Comparison of ENCODE assay signal across 28 mouse cellular contexts in the genomic region with DNA sequence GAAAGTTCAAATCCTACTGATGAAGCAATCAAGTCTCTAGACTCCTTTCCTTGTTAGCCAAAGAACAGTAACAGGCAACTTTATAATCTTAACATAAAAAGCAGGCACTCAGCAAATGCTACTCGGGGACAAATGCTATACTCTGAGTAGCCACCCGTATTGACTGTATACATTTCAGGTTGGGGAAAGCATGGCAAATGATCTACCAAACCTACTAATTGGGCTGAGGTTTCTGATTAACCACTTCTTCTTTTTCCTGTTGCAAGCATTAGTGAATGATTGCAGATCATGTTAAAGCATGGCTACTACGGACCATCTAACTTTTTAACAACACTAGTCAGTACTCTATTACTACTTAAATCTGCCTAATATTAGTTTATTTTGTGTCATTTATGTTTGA.
"Had no signal": no experiment of that assay in that cellular context is flagged by ENCODE, and none has a peak within 500 bp of the region (broad histone marks: within the 10 kb centered on the region; RNA-seq: fewer than 3 reads in every experiment).

No protein-coding gene starts in this region.

- H3K27me3 ChIP-seq: embryonic facial prominence, embryonic 12.5 days; embryonic facial prominence, embryonic 13.5 days; embryonic facial prominence, embryonic 15.5 days; forebrain, embryonic 12.5 days; forebrain, embryonic 13.5 days; forebrain, embryonic 15.5 days had no signal

- H3K4me3 ChIP-seq: embryonic facial prominence, embryonic 10.5 days; embryonic facial prominence, embryonic 12.5 days; embryonic facial prominence, embryonic 13.5 days; embryonic facial prominence, embryonic 15.5 days; erythroblast, embryonic 14.5 days; forebrain, embryonic 10.5 days; forebrain, embryonic 12.5 days; forebrain, embryonic 13.5 days; forebrain, embryonic 15.5 days; gastrocnemius, adult 2 months had no signal

- ATAC-seq: forebrain, embryonic 13.5 days; forebrain, embryonic 14.5 days; forebrain, embryonic 15.5 days; forebrain, embryonic 16.5 days; forebrain, postnatal 0 days had no signal

- H3K27ac ChIP-seq: embryonic facial prominence, embryonic 10.5 days; embryonic facial prominence, embryonic 12.5 days; embryonic facial prominence, embryonic 13.5 days; embryonic facial prominence, embryonic 15.5 days; forebrain, embryonic 10.5 days; forebrain, embryonic 12.5 days; forebrain, embryonic 13.5 days; forebrain, embryonic 15.5 days; gastrocnemius, adult 2 months had no signal

- H3K4me1 ChIP-seq: embryonic facial prominence, embryonic 10.5 days; embryonic facial prominence, embryonic 12.5 days; embryonic facial prominence, embryonic 13.5 days; embryonic facial prominence, embryonic 15.5 days; forebrain, embryonic 10.5 days; forebrain, embryonic 12.5 days; forebrain, embryonic 13.5 days; forebrain, embryonic 15.5 days had no signal

- DNase-seq: cerebellum, adult 18-20 months; cerebellum, adult 2 months; cerebellum, adult 8-10 months; cerebellum, adult 9-10 months; cerebellum, adult 9-11 months; cerebellum, postnatal 10 days; cerebellum, postnatal 14 days; cerebellum, postnatal 25 days; cerebellum, postnatal 36 days; embryo, embryonic 11 days; forebrain, postnatal 0 days; gastrocnemius, adult 2 months; gastrocnemius, postnatal 10 days; gastrocnemius, postnatal 14 days; gastrocnemius, postnatal 25 days; gastrocnemius, postnatal 36 days; heart, adult 11 months had no signal

- H3K4me2 ChIP-seq: embryonic facial prominence, embryonic 12.5 days; embryonic facial prominence, embryonic 13.5 days; embryonic facial prominence, embryonic 15.5 days; forebrain, embryonic 12.5 days; forebrain, embryonic 13.5 days; forebrain, embryonic 15.5 days had no signal

- H3K36me3 ChIP-seq: embryonic facial prominence, embryonic 10.5 days; embryonic facial prominence, embryonic 12.5 days; embryonic facial prominence, embryonic 13.5 days; embryonic facial prominence, embryonic 15.5 days; forebrain, embryonic 12.5 days; forebrain, embryonic 15.5 days had no signal

- H3K9me3 ChIP-seq: embryonic facial prominence, embryonic 10.5 days; embryonic facial prominence, embryonic 12.5 days; embryonic facial prominence, embryonic 13.5 days; embryonic facial prominence, embryonic 15.5 days; forebrain, embryonic 10.5 days; forebrain, embryonic 12.5 days; forebrain, embryonic 13.5 days; forebrain, embryonic 15.5 days had no signal

- H3K9ac ChIP-seq: embryonic facial prominence, embryonic 12.5 days; embryonic facial prominence, embryonic 13.5 days; embryonic facial prominence, embryonic 15.5 days; forebrain, embryonic 12.5 days; forebrain, embryonic 13.5 days; forebrain, embryonic 15.5 days; forebrain, postnatal 0 days had no signal
